Mouse (Mus musculus): Measurements from ENCODE around the gene Prkn.

DNA sequence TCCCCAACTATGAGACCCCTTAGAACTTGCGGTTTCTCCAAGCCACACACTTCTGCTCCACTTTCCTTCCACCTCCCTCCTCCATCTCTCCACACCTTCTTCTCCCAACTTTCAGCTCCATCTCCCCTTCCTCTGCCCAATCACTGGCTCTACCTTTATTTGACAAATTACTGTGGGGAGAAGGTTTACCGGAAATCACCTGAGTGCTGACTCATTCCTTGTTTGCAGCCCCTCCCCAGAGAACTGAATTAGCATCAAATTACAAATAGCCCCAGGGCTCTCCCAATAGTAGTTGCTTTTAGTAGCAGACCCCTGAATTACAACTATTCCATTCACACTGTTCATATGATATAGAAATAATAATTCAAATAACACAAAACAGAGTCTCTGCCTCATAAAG is 1036.1 kb downstream of the Prkn start:
- no peak for TF ChIP-seq POLR2A (IDR thresholded peaks at IDR 0.05; ENCODE audit: borderline replicate concordance, extremely low read depth, low read depth, low read length)
- no peak for TF ChIP-seq CTCF (IDR thresholded peaks at IDR 0.05; ENCODE audit: insufficient read depth, low read length)

Measured in lung, adult 2 months (tissue).